Mouse (Mus musculus) lung, embryonic 16.5 days (tissue): ENCODE measurements around the gene Cited2. TPM values are rescaled to one million over a fixed set of nuclear protein-coding genes. Genes with fewer than 3 reads are reported as not detected.

Experiments
- ATAC-seq: fragments of 200-750 bp; cut with Nextera tagmentation; 2 replicates; pipeline ENCODE4 v1.8.0; 2017; ENCODE audit warnings: low read depth, mild to moderate bottlenecking, moderate library complexity
- H3K27ac ChIP-seq: fragments of 300-500 bp; sonication (generic); 2 replicates; pipeline ENCODE4 v1.5.1; 2014; ENCODE audit warnings: mild to moderate bottlenecking, control low read depth, low read length
- H3K27me3 ChIP-seq: fragments of 300-500 bp; sonication (generic); 2 replicates; pipeline ENCODE4 v1.6.1; 2014; ENCODE audit warnings: low read depth, low read length, mixed read lengths; ENCODE audit not compliant: control insufficient read depth, insufficient read depth
- H3K36me3 ChIP-seq: fragments of 300-500 bp; sonication (generic); 2 replicates; pipeline ENCODE4 v1.6.1; 2014; ENCODE audit warnings: low read length; ENCODE audit not compliant: control insufficient read depth, insufficient read depth
- H3K4me1 ChIP-seq: fragments of 300-500 bp; sonication (generic); replicated peaks from 2 replicates; pipeline ENCODE4 v1.6.1; 2014; ENCODE audit warnings: low read length, mixed read lengths; ENCODE audit not compliant: control insufficient read depth, insufficient read depth
- H3K4me2 ChIP-seq: fragments of 300-500 bp; sonication (generic); 2 replicates; pipeline ENCODE4 v1.6.1; 2014; ENCODE audit warnings: low read depth, low read length, control low read depth
- H3K4me3 ChIP-seq: fragments of 300-500 bp; sonication (generic); 2 replicates; pipeline ENCODE4 v1.5.1; 2014; ENCODE audit warnings: mild to moderate bottlenecking, low read length, control low read depth
- H3K9ac ChIP-seq: fragments of 300-500 bp; sonication (generic); 2 replicates; pipeline ENCODE4 v1.6.1; 2014; ENCODE audit warnings: low read length, control low read depth
- H3K9me3 ChIP-seq: fragments of 300-500 bp; sonication (generic); 2 replicates; pipeline ENCODE4 v1.6.1; 2016; ENCODE audit warnings: low read length; ENCODE audit not compliant: control insufficient read depth
- WGBS: fragments of 180-500 bp; shearing (Covaris S2); extraction: QIAGEN DNeasy Blood & Tissue Kit; methylation state at CpG from one replicate; pipeline ENCODE4 v1.1.7; 2014; 5-methylcytosine and 5-hydroxymethylcytosine counted together
- polyA plus RNA-seq: library from polyadenylated mRNA; unstranded; fragments of >200 nt; fragmentation: Nextera tagmentation; extraction: Ambion mirVana; gene quantifications from 2 replicates; pipeline ENCODE4 v1.2.1, GENCODE M21; 2015

Gene Cited2
- polyA plus RNA-seq, 1 experiment from 2014 or later: 37.8 TPM

- H3K27me3 ChIP-seq: no peaks in the 10 kb centered on the region
- ATAC-seq: no peak
- H3K9ac ChIP-seq: no peak overlapping the region
- H3K9me3 ChIP-seq: no peaks in the 10 kb centered on the region
- H3K4me1 ChIP-seq: peaks cover 23% of the 10 kb centered on the region
- H3K4me3 ChIP-seq: no peak overlapping the region
- H3K27ac ChIP-seq: no peak overlapping the region
- no peak overlapping the region for H3K4me2 ChIP-seq
- 16% methylated on average over 4 of the region's 4 CpGs for WGBS
- H3K36me3 ChIP-seq: no peaks in the 10 kb centered on the region
These were observed 5.7 kb downstream of the Cited2 start for GRCm38 (mm10) chr10:17728711-17729110.

GRCm38 (mm10) chr10:17729476-17729875 is 6.5 kb downstream of the Cited2 start:
- Histone ChIP-seq H3K36me3 (no peaks in the 10 kb centered on the region), H3K9ac (no peak overlapping the region), H3K27ac (no peak overlapping the region), H3K4me2 (no peak overlapping the region), H3K27me3 (no peaks in the 10 kb centered on the region), H3K9me3 (no peaks in the 10 kb centered on the region), H3K4me3 (no peak overlapping the region), H3K4me1 (peaks cover 23% of the 10 kb centered on the region)
- 31% methylated on average over 6 of the region's 6 CpGs for whole genome bisulfite sequencing
- ATAC-seq: no peak

GRCm38 (mm10) chr10:17733057-17733456 is 10.0 kb downstream of the Cited2 start:
- H3K27ac ChIP-seq: no peak overlapping the region
- H3K27me3 ChIP-seq: no peaks in the 10 kb centered on the region
- H3K4me3 ChIP-seq: no peak overlapping the region
- H3K4me2 ChIP-seq: no peak overlapping the region
- peaks cover 3% of the 10 kb centered on the region; the same call in 1 of the 2 replicates for H3K4me1 ChIP-seq
- H3K9ac ChIP-seq: no peak overlapping the region
- ATAC-seq: no peak
- 21% methylated on average over 4 of the region's 4 CpGs for WGBS
- H3K36me3 ChIP-seq: no peaks in the 10 kb centered on the region
- H3K9me3 ChIP-seq: no peaks in the 10 kb centered on the region

GRCm38 (mm10) chr10:17742581-17742980 is 19.6 kb downstream of the Cited2 start:
- no peak for ATAC-seq
- no peak overlapping the region for H3K4me3 ChIP-seq
- WGBS: 92% methylated on average over 2 of the region's 2 CpGs
- H3K9me3 ChIP-seq: no peaks in the 10 kb centered on the region
- H3K4me1 ChIP-seq: no peaks in the 10 kb centered on the region
- H3K36me3 ChIP-seq: no peaks in the 10 kb centered on the region
- no peaks in the 10 kb centered on the region for H3K27me3 ChIP-seq
- no peak overlapping the region for H3K9ac ChIP-seq
- no peak overlapping the region for H3K4me2 ChIP-seq
- H3K27ac ChIP-seq: no peak overlapping the region

GRCm38 (mm10) chr10:17752478-17752877 is 29.5 kb downstream of the Cited2 start:
- no peak for ATAC-seq
- Histone ChIP-seq H3K9ac (no peak overlapping the region), H3K27me3 (no peaks in the 10 kb centered on the region), H3K4me2 (no peak overlapping the region), H3K36me3 (no peaks in the 10 kb centered on the region), H3K4me1 (no peaks in the 10 kb centered on the region), H3K27ac (no peak overlapping the region), H3K4me3 (no peak overlapping the region), H3K9me3 (peaks cover 4% of the 10 kb centered on the region; the same call in 1 of the 2 replicates)
- 77% methylated on average over 5 of the region's 5 CpGs for WGBS

GRCm38 (mm10) chr10:17759772-17760171 is 36.8 kb downstream of the Cited2 start:
- peaks cover 4% of the 10 kb centered on the region; the same call in 1 of the 2 replicates for H3K9me3 ChIP-seq
- no peak for ATAC-seq
- H3K9ac ChIP-seq: no peak overlapping the region
- no peak overlapping the region for H3K4me2 ChIP-seq
- no peaks in the 10 kb centered on the region for H3K27me3 ChIP-seq
- no peak overlapping the region for H3K4me3 ChIP-seq
- no peaks in the 10 kb centered on the region for H3K36me3 ChIP-seq
- H3K4me1 ChIP-seq: no peaks in the 10 kb centered on the region
- no peak overlapping the region for H3K27ac ChIP-seq
- WGBS: 74% methylated on average over 3 of the region's 3 CpGs

- Histone ChIP-seq H3K36me3 (no peaks in the 10 kb centered on the region), H3K9me3 (no peaks in the 10 kb centered on the region), H3K9ac (no peak overlapping the region), H3K4me2 (no peak overlapping the region), H3K27me3 (no peaks in the 10 kb centered on the region), H3K4me3 (no peak overlapping the region), H3K4me1 (no peaks in the 10 kb centered on the region), H3K27ac (no peak overlapping the region)
- no peak for ATAC-seq
- 49% methylated on average over 9 of the region's 9 CpGs for WGBS
These were observed 38.0 kb downstream of the Cited2 start for GRCm38 (mm10) chr10:17760750-17761613.

- no peak overlapping the region for H3K9ac ChIP-seq
- H3K27me3 ChIP-seq: no peaks in the 10 kb centered on the region
- 76% methylated on average over 1 of the region's 1 CpGs for WGBS
- H3K9me3 ChIP-seq: no peaks in the 10 kb centered on the region
- no peak overlapping the region for H3K4me2 ChIP-seq
- no peak for ATAC-seq
- no peaks in the 10 kb centered on the region for H3K4me1 ChIP-seq
- H3K4me3 ChIP-seq: no peak overlapping the region
- no peak overlapping the region for H3K27ac ChIP-seq
- H3K36me3 ChIP-seq: no peaks in the 10 kb centered on the region
These were observed 38.6 kb downstream of the Cited2 start for GRCm38 (mm10) chr10:17761652-17762051.

- 90% methylated on average over 8 of the region's 8 CpGs for WGBS
These were observed 39.9 kb downstream of the Cited2 start for GRCm38 (mm10) chr10:17762946-17763345.

More at GRCm38 (mm10) chr10:17762946-17763345, 39.9 kb downstream of the Cited2 start:
- Histone ChIP-seq H3K4me2 (no peak overlapping the region), H3K4me1 (no peaks in the 10 kb centered on the region), H3K9me3 (no peaks in the 10 kb centered on the region), H3K36me3 (no peaks in the 10 kb centered on the region), H3K4me3 (no peak overlapping the region), H3K27ac (no peak overlapping the region), H3K9ac (no peak overlapping the region), H3K27me3 (no peaks in the 10 kb centered on the region)
- no peak for ATAC-seq
